Mouse (Mus musculus): Measurements from ENCODE around the gene Coil. TPM values are rescaled to one million over a fixed set of nuclear protein-coding genes. Genes with fewer than 3 reads are reported as not detected.

Coil gene
- polyA plus RNA-seq, 1 experiment from 2014 or later = 4.6 TPM

GRCm38 (mm10) chr11:89006404-89006803 lies 36.4 kb downstream of the Coil start:
- TF ChIP-seq CTCF (IDR thresholded peaks at IDR 0.05; ENCODE audit: low read depth) = no peak
- Histone ChIP-seq H3K9ac (ENCODE audit: low read depth, low read length) (no peak overlapping the region), H3K27ac (ENCODE audit: low read depth, low read length) (no peak overlapping the region), H3K9me3 (ENCODE audit: control insufficient read depth) (no peaks in the 10 kb centered on the region), H3K4me1 (replicated peaks; ENCODE audit: control insufficient read depth, insufficient read depth, low read length) (peaks cover 2% of the 10 kb centered on the region), H3K27me3 (replicated peaks; ENCODE audit: control insufficient read depth, insufficient read depth, low read length) (no peaks in the 10 kb centered on the region), H3K36me3 (ENCODE audit: control insufficient read depth, insufficient read depth) (peaks cover 54% of the 10 kb centered on the region), H3K4me3 (ENCODE audit: low read depth, low read length) (no peak overlapping the region), H3K4me2 (replicated peaks; ENCODE audit: low read depth) (no peak overlapping the region)
- ATAC-seq = no peak

GRCm38 (mm10) chr11:89007582-89007981 lies 37.5 kb downstream of the Coil start:
- H3K9ac ChIP-seq (ENCODE audit: low read depth, low read length) = no peak overlapping the region
- H3K4me2 ChIP-seq (replicated peaks; ENCODE audit: low read depth) = no peak overlapping the region
- H3K27me3 ChIP-seq (replicated peaks; ENCODE audit: control insufficient read depth, insufficient read depth, low read length) = no peaks in the 10 kb centered on the region
- H3K36me3 ChIP-seq (ENCODE audit: control insufficient read depth, insufficient read depth) = peaks cover 64% of the 10 kb centered on the region
- no peak for TF ChIP-seq CTCF (IDR thresholded peaks at IDR 0.05; ENCODE audit: low read depth)
- WGBS = 63% methylated on average over 3 of the region's 3 CpGs
- peaks cover 2% of the 10 kb centered on the region for H3K4me1 ChIP-seq (replicated peaks; ENCODE audit: control insufficient read depth, insufficient read depth, low read length)
- no peak overlapping the region for H3K27ac ChIP-seq (ENCODE audit: low read depth, low read length)
- no peak for ATAC-seq
- no peaks in the 10 kb centered on the region for H3K9me3 ChIP-seq (ENCODE audit: control insufficient read depth)
- no peak overlapping the region for H3K4me3 ChIP-seq (ENCODE audit: low read depth, low read length)

- Histone ChIP-seq H3K27ac (ENCODE audit: low read depth, low read length) (no peak overlapping the region), H3K9me3 (ENCODE audit: control insufficient read depth) (no peaks in the 10 kb centered on the region), H3K4me2 (replicated peaks; ENCODE audit: low read depth) (no peak overlapping the region), H3K9ac (ENCODE audit: low read depth, low read length) (no peak overlapping the region), H3K4me3 (ENCODE audit: low read depth, low read length) (no peak overlapping the region), H3K36me3 (ENCODE audit: control insufficient read depth, insufficient read depth) (peaks cover 76% of the 10 kb centered on the region), H3K4me1 (replicated peaks; ENCODE audit: control insufficient read depth, insufficient read depth, low read length) (no peaks in the 10 kb centered on the region), H3K27me3 (replicated peaks; ENCODE audit: control insufficient read depth, insufficient read depth, low read length) (no peaks in the 10 kb centered on the region)
- TF ChIP-seq CTCF (IDR thresholded peaks at IDR 0.05; ENCODE audit: low read depth) = no peak
- no peak for ATAC-seq
- 79% methylated on average over 9 of the region's 9 CpGs for WGBS
Observed at GRCm38 (mm10) chr11:89009066-89009465, 39.0 kb downstream of the Coil start.

- Histone ChIP-seq H3K27ac (ENCODE audit: low read depth, low read length) (no peak overlapping the region), H3K9me3 (ENCODE audit: control insufficient read depth) (no peaks in the 10 kb centered on the region), H3K4me3 (ENCODE audit: low read depth, low read length) (no peak overlapping the region), H3K4me1 (replicated peaks; ENCODE audit: control insufficient read depth, insufficient read depth, low read length) (no peaks in the 10 kb centered on the region), H3K36me3 (ENCODE audit: control insufficient read depth, insufficient read depth) (peaks cover 79% of the 10 kb centered on the region), H3K4me2 (replicated peaks; ENCODE audit: low read depth) (no peak overlapping the region), H3K27me3 (replicated peaks; ENCODE audit: control insufficient read depth, insufficient read depth, low read length) (no peaks in the 10 kb centered on the region), H3K9ac (ENCODE audit: low read depth, low read length) (no peak overlapping the region)
- no peak for TF ChIP-seq CTCF (IDR thresholded peaks at IDR 0.05; ENCODE audit: low read depth)
- 37% methylated on average over 7 of the region's 7 CpGs for WGBS
- peak; percentile 44; the same call in 1 of the 2 replicates for ATAC-seq
Observed at GRCm38 (mm10) chr11:89009496-89009895, 39.4 kb downstream of the Coil start.

GRCm38 (mm10) chr11:89012241-89012640 lies 42.2 kb downstream of the Coil start:
- Histone ChIP-seq H3K4me2 (replicated peaks; ENCODE audit: low read depth) (no peak overlapping the region), H3K27me3 (replicated peaks; ENCODE audit: control insufficient read depth, insufficient read depth, low read length) (no peaks in the 10 kb centered on the region), H3K4me1 (replicated peaks; ENCODE audit: control insufficient read depth, insufficient read depth, low read length) (no peaks in the 10 kb centered on the region), H3K4me3 (ENCODE audit: low read depth, low read length) (no peak overlapping the region), H3K9me3 (ENCODE audit: control insufficient read depth) (no peaks in the 10 kb centered on the region), H3K36me3 (ENCODE audit: control insufficient read depth, insufficient read depth) (peaks cover 84% of the 10 kb centered on the region), H3K9ac (ENCODE audit: low read depth, low read length) (no peak overlapping the region), H3K27ac (ENCODE audit: low read depth, low read length) (peak overlapping the region; percentile 31)
- 59% methylated on average over 5 of the region's 5 CpGs for WGBS
- peak; percentile 75 for ATAC-seq
- no peak for TF ChIP-seq CTCF (IDR thresholded peaks at IDR 0.05; ENCODE audit: low read depth)

- Histone ChIP-seq H3K9ac (ENCODE audit: low read depth, low read length) (no peak overlapping the region), H3K4me1 (replicated peaks; ENCODE audit: control insufficient read depth, insufficient read depth, low read length) (peaks cover 5% of the 10 kb centered on the region; the same call in 1 of the 2 replicates), H3K27ac (ENCODE audit: low read depth, low read length) (no peak overlapping the region), H3K36me3 (ENCODE audit: control insufficient read depth, insufficient read depth) (peaks cover 73% of the 10 kb centered on the region), H3K27me3 (replicated peaks; ENCODE audit: control insufficient read depth, insufficient read depth, low read length) (no peaks in the 10 kb centered on the region), H3K4me2 (replicated peaks; ENCODE audit: low read depth) (no peak overlapping the region), H3K4me3 (ENCODE audit: low read depth, low read length) (no peak overlapping the region), H3K9me3 (ENCODE audit: control insufficient read depth) (no peaks in the 10 kb centered on the region)
- TF ChIP-seq CTCF (IDR thresholded peaks at IDR 0.05; ENCODE audit: low read depth) = no peak
- WGBS = 74% methylated on average over 9 of the region's 9 CpGs
- ATAC-seq = no peak
Observed at GRCm38 (mm10) chr11:89017514-89018182, 47.6 kb downstream of the Coil start.
